Mouse (Mus musculus): ENCODE results near the gene Lsm14a. TPM values are rescaled to one million over a fixed set of nuclear protein-coding genes. Genes with fewer than 3 reads are reported as not detected.

The Lsm14a gene
- polyA plus RNA-seq, 1 experiment = 45.1 TPM

DNA sequence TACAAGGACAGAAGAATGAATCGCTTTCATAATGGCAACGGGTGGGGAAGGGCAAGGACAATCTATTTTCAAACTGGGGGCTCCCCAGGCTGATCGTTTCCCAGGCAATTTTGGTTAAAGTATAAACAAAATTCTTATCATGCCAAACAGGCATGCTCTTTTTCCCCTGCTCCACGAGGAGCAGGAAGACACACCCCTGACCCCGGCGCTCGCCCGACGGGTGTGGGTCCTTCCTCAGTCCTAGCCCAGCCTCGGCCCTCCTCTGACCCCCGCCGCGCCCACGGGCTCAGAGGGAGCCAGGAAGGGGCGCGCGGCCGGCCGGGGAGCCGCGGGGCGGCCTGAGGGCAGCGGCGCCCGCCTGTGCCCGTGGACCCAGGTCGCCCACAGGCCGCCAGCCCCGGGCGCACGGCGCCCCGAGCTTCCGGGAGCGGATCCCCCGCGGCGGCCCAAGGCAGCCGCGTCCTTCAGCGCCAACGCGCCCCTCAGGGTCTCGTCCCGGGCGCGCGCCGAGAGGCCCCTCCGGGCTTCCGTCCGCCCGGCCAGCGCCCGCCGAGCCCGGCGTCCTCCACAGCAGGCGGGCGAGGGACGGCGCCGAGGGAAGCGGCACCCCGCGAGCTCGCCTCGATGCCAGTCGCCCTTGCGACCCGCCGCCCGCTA, 80.2 kb downstream of the Lsm14a start:
- Histone ChIP-seq H3K4me3 (ENCODE audit: insufficient read depth, low read depth, low read length) (peak overlapping the region; percentile 83), H3K4me1 (ENCODE audit: control insufficient read depth, insufficient read depth, insufficient read length, low read length) (peaks cover 9% of the 10 kb centered on the region; the same call in 1 of the 2 replicates), H3K27ac (replicated peaks; ENCODE audit: low read depth, low read length) (peak overlapping the region; percentile 99)

DNA sequence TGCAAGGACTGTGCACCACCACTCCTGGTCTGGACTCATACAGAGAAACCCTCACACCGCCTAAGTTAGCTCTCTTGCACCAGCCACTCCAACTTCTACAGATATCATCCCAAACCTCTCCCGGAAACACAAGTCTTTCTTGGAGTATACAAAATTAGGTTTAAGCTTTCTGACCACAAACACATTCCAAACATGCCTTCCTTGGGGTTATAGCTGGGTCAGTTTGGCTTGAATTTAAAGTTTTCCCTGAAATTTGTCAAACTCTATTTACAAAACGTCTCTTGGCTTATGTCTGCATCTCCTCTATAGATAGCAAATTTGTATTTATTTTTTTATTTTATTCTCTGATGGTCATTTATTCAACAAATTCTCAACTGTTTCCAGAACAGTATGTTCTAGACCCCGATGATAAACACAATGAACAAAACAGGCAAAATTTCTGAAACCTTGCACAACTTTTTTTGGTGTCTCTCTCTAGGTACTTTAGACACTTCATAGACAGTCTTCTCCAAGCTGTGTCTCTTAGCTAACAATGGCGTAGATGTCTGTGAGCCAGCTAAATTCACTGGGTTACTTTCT, 83.8 kb downstream of the Lsm14a start:
- H3K4me1 ChIP-seq (ENCODE audit: control insufficient read depth, insufficient read depth, insufficient read length, low read length) = peaks cover 25% of the 10 kb centered on the region
- no peak overlapping the region for H3K4me3 ChIP-seq (ENCODE audit: insufficient read depth, low read depth, low read length)
- peak overlapping the region; percentile 40 for H3K27ac ChIP-seq (replicated peaks; ENCODE audit: low read depth, low read length)

DNA sequence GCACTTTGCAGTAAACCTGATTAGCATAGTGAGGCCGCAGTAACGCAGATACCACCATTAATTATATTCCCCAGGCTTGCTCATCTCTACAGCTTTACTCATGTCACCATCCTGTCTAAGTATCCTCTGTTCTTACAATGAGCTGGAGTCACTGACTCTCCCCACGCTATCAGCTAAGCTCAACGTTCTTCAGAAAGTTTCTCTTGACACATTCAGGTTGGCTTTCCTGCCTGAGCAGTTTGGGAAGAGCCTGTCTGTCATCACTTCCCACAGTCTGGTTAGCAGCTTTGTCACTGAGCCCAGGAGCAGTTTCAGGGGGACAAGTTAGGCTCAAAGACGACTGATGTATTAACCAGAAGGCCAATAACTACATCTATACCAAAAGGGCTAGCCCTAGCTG, 84.5 kb downstream of the Lsm14a start:
- H3K4me3 ChIP-seq (ENCODE audit: insufficient read depth, low read depth, low read length) = 0 out of 2 replicates have a peak overlapping the region, but pooled peaks have one; percentile 1
- H3K4me1 ChIP-seq (ENCODE audit: control insufficient read depth, insufficient read depth, insufficient read length, low read length) = peaks cover 28% of the 10 kb centered on the region
- H3K27ac ChIP-seq (replicated peaks; ENCODE audit: low read depth, low read length) = peak overlapping the region; percentile 40

DNA sequence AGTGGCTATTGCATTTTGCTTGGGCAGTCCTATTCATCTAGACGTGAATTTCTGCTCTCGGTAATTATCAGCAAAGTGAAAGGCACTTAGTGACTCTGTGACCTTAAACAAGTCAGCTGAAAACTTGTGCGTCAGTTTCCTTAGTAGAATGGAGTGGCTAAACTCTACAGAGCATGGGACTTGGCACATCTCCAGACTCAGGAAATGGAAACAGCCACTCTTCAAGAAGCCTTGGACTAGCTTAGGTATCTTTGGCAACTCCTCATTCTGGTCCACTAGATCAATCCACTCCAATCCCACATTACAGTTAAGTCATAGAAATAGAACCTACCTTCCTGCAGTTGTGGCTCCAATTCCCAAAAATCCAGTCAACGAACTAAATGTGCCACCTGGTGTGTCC, 87.7 kb downstream of the Lsm14a start:
- Histone ChIP-seq H3K4me3 (ENCODE audit: insufficient read depth, low read depth, low read length) (no peak overlapping the region), H3K27ac (replicated peaks; ENCODE audit: low read depth, low read length) (peak overlapping the region; percentile 78), H3K4me1 (ENCODE audit: control insufficient read depth, insufficient read depth, insufficient read length, low read length) (peaks cover 48% of the 10 kb centered on the region)

DNA sequence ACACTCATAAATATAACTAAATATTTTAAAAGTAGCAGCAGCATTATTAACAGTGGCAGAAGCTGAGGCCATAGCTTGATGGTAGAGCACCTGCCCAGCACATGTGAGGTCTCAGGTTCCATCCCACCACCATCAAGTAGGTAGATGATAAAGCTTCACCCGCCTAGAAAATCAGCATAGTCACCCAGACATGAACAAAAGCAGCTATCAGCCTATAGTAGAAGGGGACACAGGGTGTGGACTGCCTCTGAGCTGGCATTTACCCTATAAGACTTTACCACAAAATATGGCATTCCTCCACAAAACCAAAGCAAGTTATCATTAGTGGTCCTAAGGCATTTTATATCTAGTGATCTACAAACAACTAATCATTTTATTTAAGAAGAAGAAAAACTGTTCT, 90.5 kb downstream of the Lsm14a start:
- no peak overlapping the region for H3K4me3 ChIP-seq (ENCODE audit: insufficient read depth, low read depth, low read length)
- peaks cover 52% of the 10 kb centered on the region for H3K4me1 ChIP-seq (ENCODE audit: control insufficient read depth, insufficient read depth, insufficient read length, low read length)
- peak overlapping the region; percentile 97 for H3K27ac ChIP-seq (replicated peaks; ENCODE audit: low read depth, low read length)

DNA sequence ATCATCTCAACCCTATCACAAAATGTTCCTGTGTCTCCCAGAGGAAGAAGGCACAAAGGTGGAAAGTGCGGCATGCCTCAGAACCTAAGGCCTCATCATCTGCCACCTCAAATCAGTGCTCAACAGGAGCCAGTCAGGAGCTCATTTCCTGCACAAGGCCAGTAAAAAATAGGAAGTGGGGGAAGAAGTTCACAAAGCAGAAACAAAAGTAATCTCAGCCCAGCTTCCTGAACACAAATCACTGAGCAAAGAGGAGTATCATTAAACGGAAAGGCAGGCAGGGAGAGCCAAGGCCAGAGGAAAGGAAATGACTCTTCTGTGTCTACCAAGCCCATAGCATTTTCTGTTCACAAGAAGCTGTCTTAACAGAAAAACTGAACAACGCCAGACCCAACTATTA, 91.2 kb downstream of the Lsm14a start:
- peaks cover 50% of the 10 kb centered on the region for H3K4me1 ChIP-seq (ENCODE audit: control insufficient read depth, insufficient read depth, insufficient read length, low read length)
- H3K4me3 ChIP-seq (ENCODE audit: insufficient read depth, low read depth, low read length) = no peak overlapping the region
- peak overlapping the region; percentile 97 for H3K27ac ChIP-seq (replicated peaks; ENCODE audit: low read depth, low read length)

DNA sequence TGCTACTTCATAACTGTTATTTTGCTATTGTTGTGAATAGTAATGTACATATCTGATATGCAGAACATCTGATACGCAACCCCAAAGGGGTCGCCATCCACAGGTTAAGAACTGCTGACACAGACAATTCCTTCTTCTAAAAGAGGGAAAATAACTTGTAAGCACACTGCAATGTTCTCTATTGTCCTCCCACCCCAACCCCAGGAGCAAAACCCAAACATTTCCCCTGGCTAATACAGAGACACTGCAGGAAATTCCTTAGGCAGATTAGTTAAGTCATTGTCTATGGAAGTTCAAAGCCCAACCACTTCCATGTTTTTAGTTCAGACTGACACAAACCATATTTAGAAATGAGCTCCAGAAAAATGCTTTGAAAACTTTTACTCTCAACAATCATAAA, 94.3 kb downstream of the Lsm14a start:
- H3K4me3 ChIP-seq (ENCODE audit: insufficient read depth, low read depth, low read length) = no peak overlapping the region
- H3K27ac ChIP-seq (replicated peaks; ENCODE audit: low read depth, low read length) = no peak overlapping the region

DNA sequence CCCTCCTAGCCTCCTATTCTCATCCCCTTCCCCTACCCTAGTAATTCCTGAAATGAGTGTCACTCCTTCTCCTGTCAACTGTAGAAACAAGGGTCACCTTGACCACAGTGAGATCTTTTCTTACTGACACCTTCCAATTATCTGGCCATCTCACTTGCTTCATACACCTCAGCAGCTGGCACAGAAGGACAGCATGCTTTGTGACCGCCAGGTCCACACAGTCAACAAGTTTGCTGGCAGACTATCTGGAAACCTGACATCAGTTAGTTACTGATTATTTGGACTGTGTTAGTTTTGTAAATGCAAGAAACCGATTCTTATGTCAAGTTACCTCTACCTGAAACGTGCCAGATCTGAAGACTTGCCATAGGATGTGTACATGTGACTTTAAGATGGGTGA, 97.0 kb downstream of the Lsm14a start:
- H3K27ac ChIP-seq (replicated peaks; ENCODE audit: low read depth, low read length) = peak overlapping the region; percentile 51; the same call in 1 of the 2 replicates
- H3K4me1 ChIP-seq (ENCODE audit: control insufficient read depth, insufficient read depth, insufficient read length, low read length) = peaks cover 23% of the 10 kb centered on the region
- H3K4me3 ChIP-seq (ENCODE audit: insufficient read depth, low read depth, low read length) = no peak overlapping the region

More for the DNA sequence above, 94.3 kb downstream of the Lsm14a start:
- peaks cover 36% of the 10 kb centered on the region for H3K4me1 ChIP-seq (ENCODE audit: control insufficient read depth, insufficient read depth, insufficient read length, low read length)

Other genes with a start within 250 kb of the Lsm14a start
- 39.0 and 39.9 TPM in 2 replicates for gene Uba2, start 223.7 kb downstream of the Lsm14a start, polyA plus RNA-seq (2012; ENCODE audit: insufficient read depth, insufficient read length, missing spikeins)
- gene Pdcd2l, start 196.7 kb downstream of the Lsm14a start, polyA plus RNA-seq (2012; ENCODE audit: insufficient read depth, insufficient read length, missing spikeins) = 11.5 and 22.8 TPM in 2 replicates
- gene Gpi1, start 163.0 kb downstream of the Lsm14a start, polyA plus RNA-seq (2012; ENCODE audit: insufficient read depth, insufficient read length, missing spikeins) = 1,085 and 1,523 TPM in 2 replicates
- not detected in 2 replicates for gene Gm6096, start 142.3 kb downstream of the Lsm14a start, polyA plus RNA-seq (2012; ENCODE audit: insufficient read depth, insufficient read length, missing spikeins)
- 19.2 and 24.8 TPM in 2 replicates for gene 4931406P16Rik, start 79.8 kb downstream of the Lsm14a start, polyA plus RNA-seq (2012; ENCODE audit: insufficient read depth, insufficient read length, missing spikeins)